Mouse (Mus musculus) lung, embryonic 14.5 days (tissue): ENCODE results near the gene Rreb1. TPM values are rescaled to one million over a fixed set of nuclear protein-coding genes. Genes with fewer than 3 reads are reported as not detected.

Source experiments
- ATAC-seq: fragments of 200-750 bp; cut with Nextera tagmentation; 2 replicates; pipeline ENCODE4 v1.8.0; 2017; ENCODE audit warnings: mild to moderate bottlenecking, moderate TSS enrichment, moderate library complexity; ENCODE audit not compliant: insufficient read depth
- DNase-seq: peaks from one replicate; pipeline ENCODE4 v3.0.0-alpha.2; 2015
- H3K27ac ChIP-seq: fragments of 300-500 bp; sonication (generic); 2 replicates; pipeline ENCODE4 v1.5.1; 2014; ENCODE audit warnings: low read depth, mild to moderate bottlenecking, moderate library complexity
- H3K27me3 ChIP-seq: fragments of 300-500 bp; sonication (generic); 2 replicates; pipeline ENCODE4 v1.6.1; 2014; ENCODE audit warnings: low read length, control low read depth; ENCODE audit not compliant: insufficient read depth
- H3K36me3 ChIP-seq: fragments of 300-500 bp; sonication (generic); 2 replicates; pipeline ENCODE4 v1.6.1; 2014; ENCODE audit warnings: control low read depth; ENCODE audit not compliant: insufficient read depth
- H3K4me1 ChIP-seq: fragments of 300-500 bp; sonication (generic); 2 replicates; pipeline ENCODE4 v1.6.1; 2014; ENCODE audit warnings: antibody characterized with exemption, control low read depth; ENCODE audit not compliant: insufficient read depth
- H3K4me2 ChIP-seq: fragments of 300-500 bp; sonication (generic); 2 replicates; pipeline ENCODE4 v1.6.1; 2014; ENCODE audit warnings: mild to moderate bottlenecking
- H3K4me3 ChIP-seq: fragments of 300-500 bp; sonication (generic); 2 replicates; pipeline ENCODE4 v1.5.1; 2014; ENCODE audit warnings: low read depth, low read length
- H3K9ac ChIP-seq: fragments of 300-500 bp; sonication (generic); 2 replicates; pipeline ENCODE4 v1.6.1; 2014
- H3K9me3 ChIP-seq: fragments of 300-500 bp; sonication (generic); 2 replicates; pipeline ENCODE4 v1.6.1; 2016; ENCODE audit warnings: low read depth, low read length, control low read depth
- CTCF ChIP-seq: IDR thresholded peaks from 2 replicates; pipeline ENCODE4 v1.5.1; 2016; ENCODE audit warnings: antibody characterized with exemption, low read depth
- WGBS: fragments of 180-500 bp; shearing (Covaris S2); extraction: QIAGEN DNeasy Blood & Tissue Kit; methylation state at CpG from one replicate; pipeline ENCODE4 v1.1.7; 2014; 5-methylcytosine and 5-hydroxymethylcytosine counted together
- polyA plus RNA-seq: library from polyadenylated mRNA; unstranded; fragments of >200 nt; fragmentation: Nextera tagmentation; extraction: Ambion mirVana; gene quantifications from 2 replicates; pipeline ENCODE4 v1.2.1, GENCODE M21; 2014

The Rreb1 gene
- polyA plus RNA-seq, 1 experiment from 2014 or later: 22.5 TPM

- TF ChIP-seq CTCF: no peak
- Histone ChIP-seq H3K27ac (no peak overlapping the region), H3K9me3 (no peaks in the 10 kb centered on the region), H3K27me3 (no peaks in the 10 kb centered on the region), H3K4me1 (peaks cover 45% of the 10 kb centered on the region), H3K4me2 (no peak overlapping the region), H3K36me3 (no peaks in the 10 kb centered on the region), H3K9ac (no peak overlapping the region), H3K4me3 (no peak overlapping the region)
- 54% methylated on average over 5 of the region's 5 CpGs for WGBS
- ATAC-seq (no peak), DNase-seq (no peak)
Measured at GRCm38 (mm10) chr13:37876366-37876765, 98.2 kb downstream of the Rreb1 start.

- no peak overlapping the region for H3K27ac ChIP-seq
- no peak overlapping the region for H3K4me3 ChIP-seq
- no peak overlapping the region for H3K4me2 ChIP-seq
- H3K9ac ChIP-seq: no peak overlapping the region
- DNase-seq (no peak), ATAC-seq (no peak)
- no peaks in the 10 kb centered on the region for H3K27me3 ChIP-seq
- H3K4me1 ChIP-seq: peaks cover 50% of the 10 kb centered on the region
- H3K9me3 ChIP-seq: no peaks in the 10 kb centered on the region
- 66% methylated on average over 4 of the region's 4 CpGs for WGBS
- H3K36me3 ChIP-seq: no peaks in the 10 kb centered on the region
- TF ChIP-seq CTCF: no peak
Measured at GRCm38 (mm10) chr13:37876836-37877235, 98.6 kb downstream of the Rreb1 start.

- H3K9ac ChIP-seq: no peak overlapping the region
- TF ChIP-seq CTCF: no peak
- H3K4me2 ChIP-seq: no peak overlapping the region
- no peak overlapping the region for H3K4me3 ChIP-seq
- no peaks in the 10 kb centered on the region for H3K9me3 ChIP-seq
- H3K27me3 ChIP-seq: no peaks in the 10 kb centered on the region
- H3K36me3 ChIP-seq: no peaks in the 10 kb centered on the region
- ATAC-seq (no peak), DNase-seq (no peak)
- 64% methylated on average over 3 of the region's 3 CpGs for WGBS
- H3K27ac ChIP-seq: no peak overlapping the region
- peaks cover 54% of the 10 kb centered on the region for H3K4me1 ChIP-seq
Measured at GRCm38 (mm10) chr13:37877241-37877640, 99.0 kb downstream of the Rreb1 start.

GRCm38 (mm10) chr13:37878918-37879331 lies 100.7 kb downstream of the Rreb1 start:
- Histone ChIP-seq H3K27me3 (no peaks in the 10 kb centered on the region), H3K27ac (peak overlapping the region; percentile 56; the same call in 1 of the 2 replicates), H3K4me3 (no peak overlapping the region), H3K36me3 (no peaks in the 10 kb centered on the region), H3K4me1 (peaks cover 49% of the 10 kb centered on the region), H3K4me2 (no peak overlapping the region), H3K9ac (no peak overlapping the region), H3K9me3 (no peaks in the 10 kb centered on the region)
- no peak for TF ChIP-seq CTCF
- DNase-seq (no peak), ATAC-seq (0 out of 2 replicates have a peak, but pooled peaks have one; percentile 17)
- WGBS: 56% methylated on average over 2 of the region's 2 CpGs

GRCm38 (mm10) chr13:37879556-37879955 lies 101.4 kb downstream of the Rreb1 start:
- 33% methylated on average over 5 of the region's 5 CpGs for WGBS
- Histone ChIP-seq H3K27me3 (no peaks in the 10 kb centered on the region), H3K4me3 (no peak overlapping the region), H3K4me2 (no peak overlapping the region), H3K4me1 (peaks cover 49% of the 10 kb centered on the region), H3K9me3 (no peaks in the 10 kb centered on the region), H3K9ac (no peak overlapping the region), H3K36me3 (no peaks in the 10 kb centered on the region), H3K27ac (peak overlapping the region; percentile 56; the same call in 1 of the 2 replicates)
- TF ChIP-seq CTCF: no peak
- DNase-seq: no peak
- no peak for ATAC-seq

- WGBS: 47% methylated on average over 1 of the region's 1 CpGs
- no peak overlapping the region for H3K9ac ChIP-seq
- no peaks in the 10 kb centered on the region for H3K36me3 ChIP-seq
- H3K27ac ChIP-seq: peak overlapping the region; percentile 56; the same call in 1 of the 2 replicates
- TF ChIP-seq CTCF: no peak
- ATAC-seq (no peak), DNase-seq (no peak)
- peaks cover 49% of the 10 kb centered on the region for H3K4me1 ChIP-seq
- H3K4me2 ChIP-seq: no peak overlapping the region
- H3K27me3 ChIP-seq: no peaks in the 10 kb centered on the region
- no peak overlapping the region for H3K4me3 ChIP-seq
- H3K9me3 ChIP-seq: no peaks in the 10 kb centered on the region
Measured at GRCm38 (mm10) chr13:37880035-37880434, 101.8 kb downstream of the Rreb1 start.

- H3K9ac ChIP-seq: no peak overlapping the region
- H3K4me1 ChIP-seq: peaks cover 49% of the 10 kb centered on the region
- H3K36me3 ChIP-seq: no peaks in the 10 kb centered on the region
- 22% methylated on average over 9 of the region's 9 CpGs for WGBS
- no peak for TF ChIP-seq CTCF
- no peaks in the 10 kb centered on the region for H3K27me3 ChIP-seq
- ATAC-seq (no peak), DNase-seq (peak; percentile 60)
- H3K4me3 ChIP-seq: no peak overlapping the region
- H3K4me2 ChIP-seq: 0 out of 2 replicates have a peak overlapping the region, but pooled peaks have one; percentile 2
- peak overlapping the region; percentile 56; the same call in 1 of the 2 replicates for H3K27ac ChIP-seq
- H3K9me3 ChIP-seq: no peaks in the 10 kb centered on the region
Measured at GRCm38 (mm10) chr13:37880581-37881130, 102.5 kb downstream of the Rreb1 start.
